Mouse (Mus musculus) adrenal gland (tissue): ENCODE data around the gene Amz1.

Experiments
- intact Hi-C: fragments of 180-260 bp; cut with DNase I; formaldehyde crosslinking; loops from one replicate; pipeline ENCODE4 v1.15.1; 2025

Gene Amz1

GRCm38 (mm10) chr5:140764921-140765613, 41.1 kb downstream of the Amz1 start:
- intact Hi-C loops = loop anchor here (5.0 kb wide), 1 partner anchor 62 kb away; no protein-coding TSS in a partner anchor

DNA sequence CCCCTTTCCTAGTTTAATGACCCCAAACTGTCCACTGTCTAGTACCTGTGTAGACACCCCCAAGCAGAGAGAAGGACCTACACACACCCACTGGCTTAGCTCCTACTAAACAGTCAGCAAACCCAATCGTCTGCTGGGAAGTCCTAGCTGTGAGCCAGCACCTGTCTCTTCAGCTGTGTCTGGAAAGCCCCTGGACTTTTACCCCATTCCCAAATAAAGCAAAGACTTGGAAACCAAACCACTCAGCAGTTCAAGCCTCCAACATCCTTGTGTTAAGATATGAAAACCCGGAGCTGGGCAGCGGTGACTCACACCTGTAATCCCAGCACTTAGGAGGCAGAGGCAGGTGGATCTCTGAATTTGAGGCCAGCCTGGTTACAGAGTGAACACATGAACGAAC, 42.6 kb downstream of the Amz1 start:
- intact Hi-C loops = loop anchor here (5.0 kb wide), 1 partner anchor 61 kb away; no protein-coding TSS in a partner anchor

DNA sequence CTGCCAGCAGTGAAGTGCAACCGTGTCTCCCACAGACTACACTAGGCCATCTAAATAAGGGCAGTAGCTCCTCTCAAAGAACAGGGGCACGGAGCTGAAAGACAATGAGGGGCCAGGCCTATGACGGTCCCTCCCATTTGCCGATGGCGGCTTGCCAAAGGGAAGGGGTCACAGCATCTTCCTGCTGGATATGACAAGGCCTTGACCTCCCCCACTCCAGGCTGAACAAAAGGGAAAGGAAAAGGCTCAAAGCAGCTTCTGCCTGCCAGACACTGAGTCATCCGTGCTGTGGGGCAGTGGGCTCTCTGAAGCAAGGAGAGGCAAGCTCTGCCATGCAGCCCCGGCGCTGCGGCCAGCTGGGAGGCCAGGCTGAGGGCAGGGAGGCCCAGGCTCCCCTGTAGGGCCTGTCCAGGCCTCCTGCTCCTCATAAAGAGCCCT, 43.8 kb downstream of the Amz1 start:
- intact Hi-C loops = loop anchor here (5.0 kb wide), 1 partner anchor 60 kb away; no protein-coding TSS in a partner anchor

DNA sequence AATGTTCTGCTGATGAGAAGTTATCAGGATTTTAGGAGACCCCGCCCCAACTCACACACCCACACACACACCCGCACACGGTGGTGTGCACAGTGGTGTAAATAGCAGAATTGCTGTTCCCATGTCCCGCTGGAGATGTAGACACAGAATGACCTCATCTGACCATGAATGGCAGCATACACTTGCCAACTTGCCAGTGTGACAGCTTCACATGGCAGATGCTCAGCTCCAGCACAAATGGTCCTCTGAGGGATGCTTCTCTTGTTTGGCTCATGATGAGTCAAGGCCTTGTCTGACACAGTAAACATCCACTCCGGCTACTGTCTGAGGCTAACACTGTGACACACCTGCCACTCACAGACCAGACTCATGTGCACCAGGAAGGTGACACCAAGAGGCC, 44.4 kb downstream of the Amz1 start:
- intact Hi-C loops = loop anchor here (5.0 kb wide), 1 partner anchor 59 kb away; no protein-coding TSS in a partner anchor

GRCm38 (mm10) chr5:140771612-140772011, 47.7 kb downstream of the Amz1 start:
- intact Hi-C loops = no loop called here

DNA sequence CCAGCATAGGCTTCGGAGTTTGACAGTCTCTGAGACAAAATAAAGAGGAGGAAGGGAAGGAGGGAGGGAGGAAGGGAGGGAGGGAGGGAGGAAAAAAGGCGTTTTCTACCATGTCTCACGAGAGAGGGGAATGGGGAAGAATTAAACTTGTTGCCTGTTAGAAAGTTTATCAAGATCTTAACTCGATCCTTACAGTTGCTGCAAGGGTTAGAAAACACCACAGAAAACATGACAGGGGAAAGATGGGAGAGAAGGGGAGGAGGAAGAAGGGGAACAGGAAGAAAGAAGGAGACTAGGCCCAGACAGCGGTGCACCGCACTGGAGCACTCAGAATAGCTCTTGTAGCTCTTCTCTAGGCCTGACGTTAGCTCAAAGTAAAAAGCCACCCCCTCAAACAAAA, 48.2 kb downstream of the Amz1 start:
- intact Hi-C loops = no loop called here

- intact Hi-C loops = no loop called here
These were observed 51.2 kb downstream of the Amz1 start for GRCm38 (mm10) chr5:140775111-140775510.

DNA sequence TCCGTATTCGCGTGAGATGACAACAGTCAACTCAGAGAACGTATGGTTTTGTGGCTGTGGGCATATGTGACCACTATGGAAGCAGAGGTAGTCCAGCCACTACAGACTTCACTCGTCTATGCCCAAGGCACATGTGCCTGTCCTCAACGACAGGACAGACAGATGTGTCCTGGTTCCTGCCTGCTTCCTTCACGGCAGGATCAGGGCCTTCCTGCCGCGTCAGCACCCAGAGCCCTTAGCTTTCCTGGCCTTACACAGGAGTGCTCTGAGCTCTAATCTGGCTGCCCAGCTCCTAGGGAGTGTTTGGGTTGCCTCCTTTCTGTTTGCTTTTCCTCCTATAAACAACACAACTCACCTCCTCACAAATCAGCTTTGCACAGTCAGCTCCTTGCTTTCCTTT, 53.0 kb downstream of the Amz1 start:
- intact Hi-C loops = no loop called here

GRCm38 (mm10) chr5:140781122-140781521, 57.2 kb downstream of the Amz1 start:
- intact Hi-C loops = no loop called here

DNA sequence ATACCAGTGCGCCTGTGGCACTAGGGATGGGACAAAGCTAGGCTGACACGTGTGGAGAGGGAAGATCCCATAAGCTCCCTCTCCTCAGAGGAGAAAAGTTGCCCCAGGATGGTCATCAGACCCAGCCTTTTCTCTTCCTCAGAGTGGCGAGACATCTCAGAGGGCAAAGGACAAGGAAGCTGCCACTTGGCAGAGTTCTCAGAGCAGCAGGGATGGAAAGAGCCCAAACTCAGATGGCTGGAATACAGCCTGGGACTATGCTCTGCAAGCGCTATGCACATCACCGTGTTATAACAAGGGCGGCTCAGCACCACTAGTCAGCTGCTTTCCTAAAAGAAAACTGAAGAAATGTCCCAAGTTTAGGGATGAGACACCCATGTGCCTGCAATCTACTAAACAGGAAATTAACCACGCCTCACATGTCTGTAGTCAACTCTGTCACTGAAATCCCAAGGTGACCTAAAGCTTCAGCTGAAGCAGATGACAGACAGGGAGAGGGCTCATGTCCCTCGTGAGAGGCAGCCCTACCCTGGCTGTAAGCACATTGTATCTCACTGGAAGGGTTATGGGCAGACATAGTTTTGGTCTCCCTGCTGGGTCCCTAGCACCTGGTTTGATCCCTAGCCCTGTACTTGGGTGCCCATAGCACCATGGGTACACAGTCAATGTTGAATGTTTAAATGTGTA, 58.1 kb downstream of the Amz1 start:
- intact Hi-C loops = no loop called here

GRCm38 (mm10) chr5:140783577-140783976, 59.6 kb downstream of the Amz1 start:
- intact Hi-C loops = no loop called here

DNA sequence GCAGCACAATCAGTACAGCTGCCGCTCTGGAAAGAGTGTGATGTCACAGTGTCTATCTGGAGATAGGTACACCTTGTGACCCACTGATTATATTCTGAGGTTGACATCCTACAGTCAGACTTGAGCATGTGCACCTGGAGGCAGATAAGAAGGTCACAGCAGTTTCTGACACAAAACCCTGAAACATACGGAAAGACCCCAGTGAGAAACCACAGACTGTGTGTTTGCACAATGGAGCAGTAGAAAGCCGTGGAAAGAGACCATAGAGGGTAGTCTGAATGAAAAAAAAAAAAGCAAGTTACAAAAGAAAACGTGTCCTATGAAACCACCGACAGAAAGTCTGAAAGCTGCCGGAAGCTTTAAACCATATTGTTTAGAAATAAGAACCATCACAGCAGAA, 60.4 kb downstream of the Amz1 start:
- intact Hi-C loops = no loop called here

- intact Hi-C loops = loop anchor here (5.0 kb wide), 1 partner anchor 37 kb away; no protein-coding TSS in a partner anchor
These were observed 61.4 kb downstream of the Amz1 start for GRCm38 (mm10) chr5:140785240-140785872.

GRCm38 (mm10) chr5:140789561-140789960, 65.6 kb downstream of the Amz1 start:
- intact Hi-C loops = loop anchor here (5.0 kb wide), 1 partner anchor 33 kb away; no protein-coding TSS in a partner anchor

GRCm38 (mm10) chr5:140790392-140790791, 66.5 kb downstream of the Amz1 start:
- intact Hi-C loops = no loop called here

DNA sequence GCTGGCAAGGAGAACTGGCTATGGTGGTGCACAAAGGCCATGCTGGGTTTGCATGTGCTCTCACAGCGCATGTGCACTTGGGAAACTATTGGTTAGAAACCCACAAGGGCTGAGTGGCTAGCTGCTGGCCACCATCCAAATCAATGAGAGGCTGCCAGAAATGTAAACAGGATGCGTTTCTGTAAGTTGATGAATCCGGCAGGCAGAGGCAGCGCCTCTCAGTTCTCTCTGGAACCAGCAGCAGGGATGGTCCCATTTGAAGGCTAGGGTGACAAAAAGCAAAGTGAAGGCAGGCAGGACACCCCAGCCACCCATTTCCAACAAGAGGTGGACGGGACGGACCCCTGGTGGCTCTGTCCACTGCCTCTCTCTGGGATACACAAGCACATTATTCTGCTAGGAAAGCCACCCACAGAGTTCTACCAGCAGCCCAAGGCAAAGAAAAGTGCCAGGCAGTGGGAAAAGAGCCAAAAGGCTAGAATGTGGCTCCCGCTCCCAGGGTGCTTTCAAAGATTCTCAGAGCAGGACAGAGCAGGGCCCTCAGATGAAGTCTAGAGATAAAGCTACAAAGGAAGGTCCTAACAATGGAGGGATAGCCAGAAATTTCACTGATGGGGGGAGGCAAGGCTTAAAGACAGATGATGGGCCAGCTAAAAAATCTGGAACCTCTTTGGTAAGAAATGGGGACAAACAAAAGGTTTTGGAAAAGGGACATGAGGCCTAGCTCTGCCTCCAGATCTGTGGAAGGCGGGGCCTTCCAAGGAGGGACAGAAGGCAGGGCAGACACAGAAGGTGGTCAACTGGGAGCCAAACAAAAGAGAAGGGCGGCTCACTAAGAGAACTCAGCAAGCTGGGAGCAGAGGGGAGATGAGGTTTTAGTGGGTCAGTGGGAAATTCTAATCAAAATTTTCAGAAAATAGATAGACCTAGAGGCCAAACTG, 67.3 kb downstream of the Amz1 start:
- intact Hi-C loops = no loop called here

DNA sequence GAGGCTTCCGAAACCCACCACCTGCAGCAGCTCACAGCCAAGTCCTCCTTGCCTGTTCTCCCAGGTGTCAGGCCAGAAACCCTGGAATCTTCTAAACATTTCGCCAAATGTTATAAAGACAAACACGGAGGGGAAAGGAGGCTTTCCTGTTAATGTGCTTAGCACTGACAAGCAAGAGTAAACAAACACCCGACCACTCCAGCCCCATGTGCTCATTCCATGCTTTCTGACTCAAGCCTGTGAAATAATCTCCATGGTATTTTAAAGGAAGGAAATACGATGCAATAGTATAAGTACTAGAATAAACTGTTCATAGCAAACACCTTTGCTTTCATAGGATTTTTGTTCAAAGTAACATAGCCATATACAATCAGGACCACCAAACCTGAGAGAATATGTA, 68.3 kb downstream of the Amz1 start:
- intact Hi-C loops = no loop called here

DNA sequence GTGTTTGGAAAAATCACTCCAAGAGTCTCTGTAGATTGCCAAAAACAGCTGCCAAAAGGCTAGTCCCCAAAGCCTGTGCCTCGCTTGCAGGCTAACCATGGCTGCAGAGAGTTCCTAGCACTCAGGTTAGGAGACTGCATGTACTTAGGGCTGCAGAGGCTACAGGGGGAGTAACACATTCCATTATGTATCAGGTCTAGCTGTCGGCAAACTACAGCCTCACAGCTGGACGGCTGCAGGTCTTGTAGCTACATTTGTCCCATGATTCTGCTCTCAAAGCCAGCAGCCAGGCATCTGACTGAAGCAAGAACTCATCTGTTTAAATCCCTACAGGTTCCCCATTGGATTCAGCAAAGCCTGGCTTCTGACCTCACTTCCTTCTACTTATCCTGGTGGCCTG, 70.8 kb downstream of the Amz1 start:
- intact Hi-C loops = no loop called here

GRCm38 (mm10) chr5:140795176-140795575, 71.2 kb downstream of the Amz1 start:
- intact Hi-C loops = no loop called here

- intact Hi-C loops = no loop called here
These were observed 72.1 kb downstream of the Amz1 start for GRCm38 (mm10) chr5:140796051-140796450.

DNA sequence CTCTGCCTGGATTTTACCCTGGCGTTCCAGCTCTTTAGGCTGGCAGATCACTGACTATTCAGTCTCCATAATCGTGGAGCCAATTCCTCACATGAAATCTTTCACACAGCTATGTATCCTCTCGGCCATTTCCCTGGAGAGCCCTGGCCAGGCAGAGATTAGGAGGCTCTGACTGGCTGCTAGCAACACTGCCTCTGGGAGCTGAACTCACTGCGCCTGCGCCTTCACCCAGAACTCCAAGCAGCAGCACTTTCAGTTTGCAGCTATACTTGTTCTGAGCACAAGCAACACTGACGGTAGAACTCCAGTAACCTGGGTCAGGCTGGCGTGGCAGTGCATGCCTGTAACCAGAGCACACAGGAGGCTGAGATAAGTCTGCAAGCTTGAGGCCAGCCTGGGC, 74.2 kb downstream of the Amz1 start:
- intact Hi-C loops = no loop called here
